ENCODE assay signal across 14 mouse cellular contexts in genomic region chr2:61123046-61123806, GRCm38 (mm10).
"Had no signal": no experiment of that assay in that cellular context is flagged by ENCODE, and none has a peak within 500 bp of the region (broad histone marks: within the 10 kb centered on the region; RNA-seq: fewer than 3 reads in every experiment).

No protein-coding gene starts in this region.

- H3K4me2 ChIP-seq: liver, embryonic 13.5 days; midbrain, embryonic 13.5 days had no signal

- H3K9ac ChIP-seq: liver, embryonic 13.5 days; midbrain, embryonic 13.5 days had no signal

- H3K4me1 ChIP-seq: liver, embryonic 13.5 days; midbrain, embryonic 10.5 days; midbrain, embryonic 13.5 days had no signal

- H3K4me3 ChIP-seq: liver, embryonic 13.5 days; midbrain, embryonic 10.5 days; midbrain, embryonic 13.5 days had no signal

- H3K27ac ChIP-seq: liver, embryonic 13.5 days; midbrain, embryonic 10.5 days; midbrain, embryonic 13.5 days had no signal

- DNase-seq: kidney, adult 18-20 months; kidney, adult 9 months; kidney, postnatal 14 days; kidney, postnatal 4 days; liver, embryonic 13.5 days; lung, adult 2 months; lung, postnatal 14 days; lung, postnatal 4 days; right cerebral cortex, adult 18-20 months; right cerebral cortex, postnatal 14 days; right cerebral cortex, postnatal 4 days; thymus, postnatal 25 days had no signal

- H3K27me3 ChIP-seq: liver, embryonic 13.5 days; midbrain, embryonic 13.5 days had no signal

- H3K36me3 ChIP-seq: liver, embryonic 13.5 days; midbrain, embryonic 10.5 days; midbrain, embryonic 13.5 days had no signal

- ATAC-seq: midbrain, embryonic 13.5 days had no signal

- H3K9me3 ChIP-seq: liver, embryonic 13.5 days; midbrain, embryonic 10.5 days; midbrain, embryonic 13.5 days had no signal
